Mouse (Mus musculus) myocyte (in vitro differentiated cells): ENCODE measurements at regions not wholly inside any gene's neighbourhood (a gene's known extent, or its start where the extent isn't known, plus 50 kb on each side); places are given as distances from the start of the nearest gene placed in this dataset.

Experiments
- POLR2A ChIP-seq: IDR thresholded peaks from one replicate; pipeline ENCODE4 v1.6.1; 2011; ENCODE audit warnings: low read depth, mild to moderate bottlenecking, control low read depth, moderate library complexity; ENCODE audit not compliant: insufficient read length
- SRF ChIP-seq: IDR thresholded peaks from one replicate; pipeline ENCODE4 v1.6.1; 2011; ENCODE audit warnings: low read depth; ENCODE audit not compliant: control insufficient read depth, insufficient read length
- TCF3 ChIP-seq: IDR thresholded peaks from one replicate; pipeline ENCODE4 v1.6.1; 2011; ENCODE audit warnings: low read depth, control low read depth; ENCODE audit not compliant: insufficient read length
- USF1 ChIP-seq: IDR thresholded peaks from one replicate; pipeline ENCODE4 v1.6.1; 2011; ENCODE audit warnings: low read depth, mild to moderate bottlenecking, control low read depth, moderate library complexity

DNA sequence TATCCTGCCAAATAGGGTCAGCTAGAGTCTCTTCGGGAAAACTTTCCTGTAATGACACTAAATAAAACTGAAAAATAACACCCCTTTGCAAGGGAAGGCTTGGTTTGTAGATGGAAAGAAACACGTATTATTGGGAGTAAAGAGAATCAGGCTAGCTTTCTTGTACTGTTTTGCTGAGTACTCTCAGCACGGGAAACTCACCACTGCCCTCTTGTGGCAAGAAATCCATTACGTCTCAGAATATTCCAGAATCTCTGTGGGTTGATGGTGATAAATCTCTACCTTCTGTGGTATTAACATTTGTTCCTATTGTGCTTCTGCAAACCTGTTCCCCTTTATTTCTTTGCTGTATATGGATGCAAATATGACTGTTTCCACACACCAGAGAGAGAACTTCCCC is 64.8 kb upstream of the Nmur2 start:
- no peak for TF ChIP-seq TCF3
- no peak for TF ChIP-seq POLR2A
- TF ChIP-seq USF1, result no peak
- no peak for TF ChIP-seq SRF
